Mouse (Mus musculus) testis, adult 2 months (tissue): ENCODE results near the gene Vwa7. TPM values are rescaled to one million over a fixed set of nuclear protein-coding genes. Genes with fewer than 3 reads are reported as not detected.
"Not testable (repeated sequence)": the region's sequence is repeated elsewhere in the genome, so short reads cannot be mapped to it uniquely, and the experiment has no call there.

Source experiments
- H3K27ac ChIP-seq: fragments of 200-500 bp; 2 replicates; pipeline ENCODE4 v1.5.1; 2012; ENCODE audit warnings: low read depth, low read length; ENCODE audit not compliant: control insufficient read depth, insufficient read depth
- H3K27me3 ChIP-seq: fragments of 200-500 bp; 2 replicates; pipeline ENCODE4 v1.6.1; 2012; ENCODE audit warnings: mild to moderate bottlenecking, low read length, moderate library complexity; ENCODE audit not compliant: control insufficient read depth, insufficient read depth
- H3K36me3 ChIP-seq: fragments of 200-500 bp; 2 replicates; pipeline ENCODE4 v1.6.1; 2012; ENCODE audit warnings: mild to moderate bottlenecking, low read length; ENCODE audit not compliant: control insufficient read depth, insufficient read depth
- H3K4me1 ChIP-seq: fragments of 200-500 bp; 2 replicates; pipeline ENCODE4 v1.6.1; 2012; ENCODE audit warnings: low read length; ENCODE audit not compliant: control insufficient read depth, insufficient read depth
- H3K4me3 ChIP-seq: fragments of 200-500 bp; 2 replicates; pipeline ENCODE4 v1.5.1; 2012; ENCODE audit warnings: low read depth, mild to moderate bottlenecking, low read length, moderate library complexity, mixed read lengths; ENCODE audit not compliant: control insufficient read depth
- CTCF ChIP-seq: fragments of 200-500 bp; IDR thresholded peaks from 2 replicates; pipeline ENCODE4 v1.5.1; 2012; ENCODE audit warnings: low read depth, mild to moderate bottlenecking, inconsistent platforms, low read length, moderate library complexity; ENCODE audit not compliant: control insufficient read depth, insufficient read depth, insufficient replicate concordance
- POLR2A ChIP-seq: fragments of 200-500 bp; IDR thresholded peaks from 2 replicates; pipeline ENCODE4 v1.6.1; 2012; ENCODE audit warnings: low read depth, mild to moderate bottlenecking, inconsistent platforms, low read length, moderate library complexity; ENCODE audit not compliant: control insufficient read depth
- polyA plus RNA-seq: library from polyadenylated mRNA; depleted of rRNA; stranded (reverse); fragments of >200 nt; gene quantifications from 2 replicates; pipeline ENCODE4 v1.2.3, GENCODE M21; 2012

Vwa7 gene
- polyA plus RNA-seq, 1 experiment = 0.65 TPM

GRCm38 (mm10) chr17:34996411-34997141, 19.8 kb upstream of the Vwa7 start:
- TF ChIP-seq POLR2A = no peak
- no peak for TF ChIP-seq CTCF
- peaks cover 4% of the 10 kb centered on the region for H3K4me1 ChIP-seq
- H3K36me3 ChIP-seq = no peaks in the 10 kb centered on the region
- H3K27me3 ChIP-seq = no peaks in the 10 kb centered on the region
- no peak overlapping the region for H3K4me3 ChIP-seq
- no peak overlapping the region; the same call in 1 of the 2 replicates for H3K27ac ChIP-seq

GRCm38 (mm10) chr17:34997142-34997483, 19.3 kb upstream of the Vwa7 start:
- H3K27me3 ChIP-seq = no peaks in the 10 kb centered on the region
- H3K27ac ChIP-seq = no peak overlapping the region
- H3K36me3 ChIP-seq = no peaks in the 10 kb centered on the region
- no peak overlapping the region for H3K4me3 ChIP-seq
- TF ChIP-seq POLR2A (no peak), CTCF (no peak)
- H3K4me1 ChIP-seq = peaks cover 9% of the 10 kb centered on the region

- Histone ChIP-seq H3K36me3 (no peaks in the 10 kb centered on the region), H3K4me1 (peaks cover 13% of the 10 kb centered on the region), H3K27ac (no peak overlapping the region), H3K27me3 (no peaks in the 10 kb centered on the region), H3K4me3 (no peak overlapping the region)
- TF ChIP-seq CTCF (no peak), POLR2A (no peak)
These were observed 17.6 kb upstream of the Vwa7 start for GRCm38 (mm10) chr17:34998526-34999430.

- Histone ChIP-seq H3K4me1 (peaks cover 13% of the 10 kb centered on the region), H3K27ac (peak overlapping the region; percentile 94; the same call in 1 of the 2 replicates), H3K4me3 (peak overlapping the region; percentile 94)
- H3K36me3 ChIP-seq, H3K27me3 ChIP-seq: not testable (repeated sequence)
These were observed 16.3 kb upstream of the Vwa7 start for GRCm38 (mm10) chr17:34999871-35000716.

- TF ChIP-seq POLR2A (peak; percentile 47; the same call in 1 of the 2 replicates), CTCF (no peak)
- Histone ChIP-seq H3K27me3 (no peaks in the 10 kb centered on the region), H3K4me3 (peak within 1 kb of the TSS; percentile 94), H3K4me1 (peaks cover 13% of the 10 kb centered on the region), H3K36me3 (peaks cover 3% of the 10 kb centered on the region), H3K27ac (peak within 1 kb of the TSS; percentile 94)
These were observed 15.5 kb upstream of the Vwa7 start, which contains the start of gene Vars for GRCm38 (mm10) chr17:35000717-35001451. Vars (plus strand) TSS chr17:35000987.

GRCm38 (mm10) chr17:35001452-35002152, 14.8 kb upstream of the Vwa7 start:
- TF ChIP-seq POLR2A (no peak), CTCF (no peak)
- Histone ChIP-seq H3K4me1 (peaks cover 13% of the 10 kb centered on the region), H3K36me3 (peaks cover 3% of the 10 kb centered on the region), H3K27me3 (no peaks in the 10 kb centered on the region), H3K27ac (peak overlapping the region; percentile 94), H3K4me3 (peak overlapping the region; percentile 94)
